Mouse (Mus musculus) cerebellum, postnatal 14 days (tissue): ENCODE results near the gene Ubn1.

Experiments used
- DNase-seq, 2 experiments: peaks; one replicate each; pipeline ENCODE4 v3.0.0; 2021; ENCODE audit warnings: mixed read lengths in 2 of 2

Gene Ubn1

DNA sequence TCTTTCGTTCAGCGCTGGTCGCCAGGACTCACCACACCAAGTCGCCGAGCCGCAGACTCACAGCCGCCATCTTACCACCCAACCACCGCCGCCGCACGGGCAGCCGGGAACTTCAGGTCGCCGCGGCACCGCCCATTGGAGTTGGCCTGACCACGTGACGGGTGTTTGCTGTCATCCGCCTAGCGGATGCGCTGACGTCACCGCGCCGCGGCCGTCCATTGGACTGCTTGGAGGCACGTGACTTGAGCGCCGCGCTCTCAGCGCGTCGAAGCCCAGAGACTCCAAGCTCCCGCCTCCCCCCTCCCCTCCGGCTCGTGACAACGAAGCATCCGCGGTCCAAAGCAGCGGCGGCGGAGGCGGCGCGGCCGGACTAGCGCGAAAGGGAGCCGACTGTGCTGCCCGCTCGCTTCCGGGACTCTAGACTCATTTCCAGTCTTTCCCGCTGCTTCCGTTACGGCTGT, at the start of gene Ubn1, which contains the start of gene Glyr1:
Gene Ubn1 (plus strand): TSS at position 284 of the 461 bp plus-strand sequence.
Gene Glyr1 (minus strand): TSS at position 90 of the 461 bp plus-strand sequence.
- DNase-seq = peak; percentile 99

DNA sequence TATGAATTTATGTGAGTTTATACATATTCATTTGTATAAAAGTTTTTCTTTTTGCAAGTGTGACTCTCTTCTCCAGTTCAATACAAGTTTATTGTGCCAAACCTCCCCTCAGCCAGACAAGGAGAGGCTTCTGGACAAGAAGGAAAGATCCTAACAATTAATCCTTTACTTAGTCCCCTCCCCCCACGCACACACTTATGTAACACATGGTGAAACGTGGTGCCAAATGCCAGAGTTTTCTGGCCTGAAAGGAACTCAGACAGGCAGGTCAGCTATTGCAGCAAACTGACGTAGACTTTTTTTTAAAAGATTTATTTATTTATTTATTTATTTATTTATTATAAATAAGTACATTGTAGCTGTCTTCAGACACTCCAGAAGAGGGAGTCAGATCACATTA, 49.2 kb upstream of the Ubn1 start:
- no peak for DNase-seq

DNA sequence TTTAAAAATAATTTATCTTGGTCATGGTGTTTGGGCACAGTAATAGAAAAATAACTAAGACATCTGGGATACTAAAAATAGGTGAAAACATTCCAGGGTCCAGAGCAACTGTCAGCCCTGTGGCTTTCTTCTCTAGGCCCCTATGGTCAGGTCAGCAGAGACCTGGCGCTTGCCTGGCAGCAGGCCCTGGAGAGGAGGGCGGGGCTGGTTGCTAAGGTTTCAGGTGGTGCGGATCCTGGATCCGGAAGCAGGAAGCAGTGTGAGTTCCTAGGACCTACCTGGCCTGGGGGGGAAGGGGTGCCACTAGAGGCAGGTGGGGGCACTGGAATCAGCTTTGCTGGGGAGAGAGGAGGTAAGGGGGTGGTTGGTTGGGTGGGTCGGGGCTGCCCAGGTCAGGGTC, 42.8 kb upstream of the Ubn1 start, which contains the start of gene Smim22:
Gene Smim22 (plus strand): TSS at position 222 of the 400 bp plus-strand sequence.
- peak; percentile 32 to 60 for DNase-seq

DNA sequence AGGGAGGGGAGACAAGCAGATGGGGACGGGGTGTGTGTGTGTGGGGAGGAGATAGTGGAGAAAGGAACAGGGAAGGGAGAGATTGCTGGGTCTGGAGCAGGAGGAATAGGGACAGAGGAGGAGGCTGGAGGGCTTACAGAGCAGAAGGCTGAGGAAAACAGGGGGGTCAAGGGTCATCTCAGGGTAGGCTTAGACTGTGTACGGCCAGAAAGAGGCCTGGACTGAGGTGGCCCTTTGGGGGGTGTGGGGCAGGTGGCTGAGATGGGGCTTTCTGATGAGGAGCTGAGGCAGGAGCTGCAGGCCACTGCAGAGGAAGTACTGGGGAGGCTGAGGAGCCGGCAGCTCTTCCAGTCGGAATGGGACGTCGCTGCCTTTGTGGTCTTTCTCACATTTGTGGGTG, 42.4 kb upstream of the Ubn1 start:
- no peak for DNase-seq

DNA sequence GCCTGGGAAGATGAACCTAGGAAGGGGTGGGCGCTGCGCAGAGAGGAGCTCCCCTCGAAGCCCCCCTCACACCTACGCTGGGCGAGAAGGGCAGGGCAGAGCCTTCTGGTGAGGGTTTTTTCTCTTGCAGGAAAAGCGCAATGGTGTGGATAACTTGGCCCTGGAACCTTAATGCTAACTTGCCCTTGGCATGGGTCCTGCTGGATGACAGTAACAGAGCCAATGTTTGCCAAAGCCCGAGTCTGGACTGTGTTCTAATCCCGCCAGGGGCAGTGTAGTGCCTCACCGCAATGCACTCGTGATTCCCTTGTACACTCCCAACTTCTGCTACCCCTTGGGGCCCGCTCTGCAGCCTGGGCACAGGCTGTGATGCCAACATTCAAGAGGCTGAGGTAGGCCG, 41.8 kb upstream of the Ubn1 start:
- peak; percentile 45 to 60 for DNase-seq

DNA sequence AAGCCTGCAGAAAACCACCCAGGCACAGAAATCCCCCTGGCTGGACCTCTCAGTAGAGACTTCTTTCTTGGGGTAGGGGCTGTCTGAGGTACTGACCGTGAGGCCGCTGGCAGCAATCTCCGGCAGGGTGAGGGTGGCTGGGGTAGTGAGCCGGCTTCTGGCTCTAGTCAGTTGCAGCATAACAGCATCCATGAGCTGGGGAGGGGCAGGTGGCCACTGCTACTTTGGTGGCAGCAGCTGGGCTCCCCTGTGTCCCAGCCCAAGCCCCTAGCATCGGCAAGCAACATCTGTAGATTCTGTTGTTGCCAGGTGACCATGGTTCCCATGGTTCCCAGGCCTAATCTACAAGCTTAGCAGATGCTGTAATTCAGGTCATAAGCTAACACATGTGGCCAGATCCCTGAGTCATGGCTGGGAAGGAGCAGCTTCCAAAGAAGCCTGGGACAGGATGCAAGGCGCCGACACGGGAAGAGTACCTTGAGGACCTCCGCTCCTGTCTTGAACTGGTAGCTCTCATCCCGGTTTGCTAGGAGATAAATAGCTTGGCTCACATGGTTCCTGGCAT, 39.4 kb upstream of the Ubn1 start:
- DNase-seq = no peak

DNA sequence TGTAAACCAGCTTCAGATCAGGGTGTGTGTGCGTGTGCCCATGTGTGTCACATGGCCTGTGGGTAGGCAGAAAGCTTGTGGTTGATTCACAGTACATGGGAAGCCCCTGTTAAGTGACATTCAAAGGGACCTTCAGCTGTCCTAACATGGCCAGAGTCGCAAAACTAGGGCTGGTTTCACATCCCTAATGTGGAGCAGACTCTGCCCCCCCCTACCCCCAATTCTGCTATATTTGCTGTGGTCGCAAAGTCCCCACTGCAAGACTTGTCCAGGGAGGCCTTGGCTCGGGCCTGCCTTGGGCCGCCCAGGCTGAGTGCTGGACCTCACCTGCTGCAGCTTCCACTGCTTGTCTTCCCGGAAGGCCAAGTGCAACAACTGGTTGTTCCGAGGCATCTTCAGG, 38.6 kb upstream of the Ubn1 start:
- no peak for DNase-seq

DNA sequence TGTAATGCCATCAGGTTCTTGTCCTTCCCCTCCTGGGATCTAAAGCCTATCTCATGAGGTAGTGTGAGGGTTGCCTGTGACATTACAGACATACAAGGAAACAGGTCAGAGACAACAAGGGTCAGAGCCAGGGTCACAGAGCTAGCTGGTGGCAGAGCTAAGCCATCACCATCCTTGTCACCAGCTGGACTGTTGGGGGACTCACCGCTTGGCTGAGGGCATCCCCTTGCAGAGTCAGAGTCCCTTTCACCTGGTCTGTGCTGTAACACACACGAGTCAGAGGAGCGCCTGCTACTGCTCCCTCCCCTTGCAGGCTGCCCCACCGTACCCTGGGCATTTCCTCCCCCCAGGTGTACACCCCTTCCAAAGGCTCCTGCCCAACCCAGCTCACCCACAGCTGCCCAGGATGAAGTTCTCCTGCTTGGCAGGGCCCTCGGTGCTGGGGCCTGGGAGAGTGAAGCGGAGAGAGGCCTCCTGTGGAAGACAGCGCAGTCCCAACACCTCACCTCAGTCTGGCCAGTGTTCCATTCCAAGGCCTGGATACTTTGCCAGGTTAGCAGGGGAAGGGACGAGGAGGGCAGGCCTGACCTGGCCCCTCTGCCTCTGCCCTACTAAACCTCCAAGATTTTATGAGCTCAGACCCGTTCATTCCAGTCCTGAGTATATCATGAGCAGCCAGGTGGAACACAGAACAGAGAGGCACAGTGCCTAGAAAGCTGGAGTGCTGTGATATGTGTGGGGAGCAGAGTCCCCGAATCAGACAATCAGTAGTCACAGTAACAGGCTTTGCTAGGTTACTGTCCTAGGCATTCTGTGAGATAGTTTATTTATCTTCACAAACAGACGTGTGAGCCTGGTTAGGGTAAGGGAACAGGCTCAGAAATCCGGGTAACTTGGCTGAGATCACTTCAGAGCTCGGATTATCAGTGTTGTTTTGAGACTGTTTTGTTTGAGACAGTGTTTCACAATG, 37.5 kb upstream of the Ubn1 start:
- peak; percentile 31 to 36 for DNase-seq

DNA sequence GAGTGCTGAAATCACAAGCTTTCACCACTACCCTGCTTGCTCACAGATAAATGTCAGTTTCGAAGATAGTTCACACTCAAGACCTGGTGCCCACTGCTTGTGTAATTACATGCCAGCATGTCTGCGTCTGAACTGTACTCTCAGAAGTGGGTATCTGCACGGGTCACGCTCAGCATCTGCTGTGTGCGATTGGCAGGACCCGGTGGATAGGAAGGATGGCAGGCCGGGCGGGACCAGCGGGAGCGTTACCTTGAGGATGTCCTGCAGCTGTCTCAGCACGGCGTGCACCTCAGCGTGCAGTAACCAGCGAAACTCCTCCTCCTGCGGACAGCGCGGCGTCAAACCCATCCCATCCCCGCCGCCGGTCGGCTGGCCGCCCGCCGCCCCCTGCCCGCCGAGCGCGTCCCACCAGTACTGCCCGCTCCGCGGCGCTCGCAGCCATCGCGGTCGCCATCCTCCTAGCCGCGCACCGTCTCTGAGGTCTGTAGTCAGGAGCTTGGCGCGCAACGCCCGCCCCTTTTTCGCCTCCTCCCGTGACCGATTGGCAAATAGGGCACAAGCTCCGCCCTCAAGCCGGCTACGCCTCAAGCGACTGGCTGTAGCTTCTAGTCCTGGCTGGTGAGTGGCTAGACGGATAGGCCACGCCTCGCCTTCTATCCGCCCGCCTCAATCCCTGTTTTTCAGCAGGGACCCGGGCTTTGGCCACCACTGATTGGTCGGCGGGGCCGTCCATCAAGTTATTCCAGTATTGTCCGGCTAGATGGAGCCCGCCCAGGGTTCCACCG, 36.6 kb upstream of the Ubn1 start, which contains the start of gene Rogdi:
Gene Rogdi (minus strand): TSS at position 500 of the 785 bp plus-strand sequence.
- DNase-seq = peak; percentile 99

DNA sequence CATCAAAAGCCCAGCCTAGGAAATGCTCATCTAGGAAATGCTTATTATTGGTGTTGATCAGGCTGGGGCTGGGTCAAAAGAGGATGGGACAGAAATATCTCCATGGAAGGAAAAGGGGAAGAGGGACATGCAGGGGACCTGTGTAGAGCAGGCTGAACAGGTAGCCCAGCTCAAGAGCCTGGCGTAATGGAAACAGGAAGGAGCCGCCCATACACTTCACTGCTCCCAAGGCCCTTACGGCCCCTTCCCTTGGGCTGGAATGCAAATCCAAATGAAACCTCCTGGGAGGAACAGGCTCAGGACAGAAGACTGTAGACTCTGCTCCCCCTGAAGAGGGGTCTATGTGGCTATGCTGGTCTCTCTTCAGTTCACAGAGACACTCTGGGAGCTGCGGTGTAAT, 35.3 kb upstream of the Ubn1 start:
- no peak for DNase-seq

DNA sequence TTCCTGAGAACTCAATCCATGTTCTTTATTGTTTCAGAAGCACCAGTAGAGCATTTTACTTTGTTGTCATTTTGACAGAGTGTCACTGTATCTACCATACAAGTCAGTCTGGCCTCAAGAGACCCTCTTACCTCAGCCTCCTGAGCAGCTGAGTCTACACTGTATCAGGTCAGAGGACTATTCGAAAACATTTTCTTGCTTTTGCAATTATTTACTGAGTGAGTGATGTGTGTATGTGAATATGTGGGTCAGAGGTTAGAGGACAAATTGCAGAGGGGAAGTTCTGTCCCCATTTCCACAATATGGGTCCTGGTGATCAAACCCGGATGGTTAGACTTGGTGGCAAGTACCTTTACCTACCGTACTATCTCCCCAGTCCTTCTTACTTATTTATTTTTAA, 25.8 kb upstream of the Ubn1 start:
- no peak for DNase-seq

DNA sequence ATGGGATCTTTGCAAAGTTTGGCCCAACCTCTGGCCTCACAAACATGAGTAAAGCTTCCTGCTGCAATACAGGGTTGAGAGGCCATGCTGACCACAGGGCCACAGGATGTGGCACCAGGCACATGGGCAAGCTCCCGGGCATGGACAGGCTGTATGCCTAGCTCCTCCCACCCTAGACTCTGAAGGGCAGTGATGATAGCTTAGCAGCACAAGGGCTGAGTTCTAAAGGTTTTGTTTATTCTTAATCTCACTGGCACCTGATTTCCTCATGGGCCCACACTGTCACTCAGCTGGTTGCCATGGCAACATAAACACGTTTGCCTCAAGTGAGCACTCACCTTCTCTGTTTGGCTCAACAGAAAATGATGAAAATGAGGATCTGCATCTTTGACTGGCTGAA, 20.0 kb upstream of the Ubn1 start:
- DNase-seq = no peak

DNA sequence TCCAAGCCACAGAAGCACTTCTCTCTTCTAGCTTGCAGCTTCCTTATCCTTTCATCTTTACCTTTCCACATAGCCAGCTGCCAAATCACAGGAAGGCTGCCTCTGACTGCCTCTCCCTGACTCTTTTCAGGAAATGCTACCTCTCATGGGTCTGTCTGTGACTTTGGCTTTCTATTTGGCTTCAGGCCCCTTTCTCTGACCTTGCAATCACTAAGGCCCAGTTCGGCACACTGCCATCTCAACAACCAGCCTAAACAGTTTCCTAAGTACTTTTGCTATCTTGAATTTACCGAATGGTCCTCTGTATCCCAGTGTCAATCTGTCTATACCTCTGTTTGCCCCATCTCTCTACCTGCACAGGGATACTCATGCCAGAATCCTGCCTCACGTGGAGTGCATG, 14.3 kb upstream of the Ubn1 start:
- DNase-seq = no peak

DNA sequence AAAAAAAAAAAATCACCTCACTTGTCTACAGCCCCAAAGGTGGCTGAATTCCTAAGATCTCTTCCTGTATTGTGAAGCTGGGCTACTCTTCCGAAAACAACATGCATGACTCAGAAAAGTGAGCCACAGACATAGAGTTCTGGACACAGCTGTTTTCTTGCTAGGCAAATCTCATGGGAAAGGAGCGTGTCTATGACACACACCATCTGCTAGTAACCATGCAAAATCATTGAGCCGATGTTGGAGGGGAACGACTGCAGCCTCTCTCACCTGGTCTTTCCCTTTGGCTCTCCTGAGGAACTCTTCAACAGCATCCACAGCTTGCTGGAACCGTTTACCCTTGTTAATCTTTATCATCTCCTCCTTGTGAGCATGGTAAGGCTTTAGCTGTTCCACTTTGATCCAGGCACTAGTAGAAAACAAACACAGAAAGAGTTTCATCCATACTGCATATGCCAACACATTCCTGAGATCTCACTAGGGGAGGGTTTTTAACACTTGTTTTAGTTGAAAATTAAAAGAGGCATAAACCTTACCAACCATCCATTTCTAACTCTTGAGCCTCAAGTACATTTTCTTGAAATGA, 13.1 kb upstream of the Ubn1 start:
- no peak for DNase-seq

DNA sequence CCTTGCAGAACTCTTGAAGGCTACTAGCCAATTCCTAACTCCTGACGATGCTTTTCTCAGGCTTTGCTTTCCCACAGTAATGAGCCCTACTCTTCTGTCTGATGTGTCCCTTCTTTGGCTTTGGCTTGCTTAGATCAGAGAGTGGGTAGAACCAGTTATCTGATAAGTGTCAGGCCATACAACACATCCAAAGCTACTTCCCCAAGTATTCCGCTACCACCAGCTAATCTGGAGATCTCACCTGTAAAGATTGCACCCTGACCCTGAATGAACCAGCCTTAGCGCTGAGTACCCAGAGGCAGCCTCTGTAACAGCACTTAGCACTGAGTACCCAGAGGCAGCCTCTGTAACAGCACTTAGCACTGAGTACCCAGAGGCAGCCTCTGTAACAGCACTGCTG, 4.5 kb upstream of the Ubn1 start:
- DNase-seq = no peak

DNA sequence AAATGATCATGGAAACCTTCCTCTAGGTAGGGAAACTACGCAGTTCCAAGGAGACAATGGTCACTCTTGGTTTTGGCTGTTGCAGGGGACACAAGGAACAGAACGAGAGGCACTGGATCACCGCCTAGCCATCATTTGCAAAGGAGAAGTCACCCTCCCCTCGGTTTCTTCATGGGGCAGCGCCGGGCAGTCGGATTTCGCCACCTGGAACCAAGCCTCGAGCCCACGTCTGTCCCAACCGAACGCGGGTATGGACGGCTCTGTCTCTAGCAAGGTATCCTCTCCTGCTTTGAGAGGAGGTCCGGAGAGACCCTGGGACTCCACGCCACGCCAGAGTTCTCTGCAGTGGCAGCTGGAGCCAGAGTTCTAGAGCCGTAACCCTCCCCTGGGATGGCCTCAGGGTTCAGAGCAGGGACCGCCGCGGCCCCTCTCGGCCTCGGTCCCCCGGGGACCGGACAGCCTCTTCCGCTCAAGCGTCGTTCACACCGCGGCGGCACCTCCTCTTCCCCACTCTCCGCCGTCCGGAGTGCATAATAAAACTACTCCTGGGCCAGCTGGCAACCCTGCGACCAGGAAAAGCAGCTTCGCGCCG, 579 bp upstream of the Ubn1 start:
- no peak for DNase-seq

DNA sequence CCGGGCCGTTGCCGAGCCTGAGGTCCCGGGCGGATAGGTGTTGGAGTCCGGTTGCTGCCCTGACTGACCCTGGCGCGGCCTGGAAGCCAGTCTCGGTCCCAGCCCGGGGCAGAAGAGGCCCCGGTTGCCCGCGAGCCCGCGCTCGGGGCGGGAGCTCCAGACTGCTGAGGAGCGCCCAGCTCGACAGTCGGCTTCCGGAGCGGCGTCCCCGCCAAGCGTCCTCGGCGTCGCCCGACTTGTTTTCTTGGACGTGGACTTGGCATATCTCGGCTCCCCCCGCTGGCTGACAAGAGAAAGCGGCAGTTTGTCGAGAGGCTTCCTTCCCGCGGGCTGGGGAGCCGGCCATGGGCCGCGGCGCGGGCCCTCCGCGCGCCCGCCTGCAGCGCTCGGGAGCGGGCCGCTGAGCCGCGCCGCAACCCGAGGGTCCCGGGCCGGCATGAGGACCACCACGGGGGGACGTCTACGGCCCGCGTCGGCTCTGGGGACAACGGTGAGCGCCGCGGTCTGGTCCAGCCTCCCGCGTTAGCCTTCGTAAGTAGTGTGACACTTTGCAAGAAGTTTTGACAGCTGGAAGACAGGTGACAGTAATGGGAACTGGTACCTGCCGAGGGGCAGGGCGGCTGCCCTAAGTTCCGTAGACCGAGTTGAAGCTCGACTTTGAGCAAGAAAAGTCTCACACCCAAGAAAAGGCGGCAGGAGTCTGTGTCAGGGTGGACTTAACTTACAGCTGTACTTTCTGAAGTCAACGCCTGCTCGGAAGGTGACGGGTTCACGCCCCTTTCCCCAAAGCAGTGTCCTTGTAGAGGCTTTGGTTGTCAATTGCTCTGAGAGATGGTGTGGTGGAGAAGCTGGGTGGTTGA, 624 bp downstream of the Ubn1 start:
- peak; percentile 82 to 85 for DNase-seq

DNA sequence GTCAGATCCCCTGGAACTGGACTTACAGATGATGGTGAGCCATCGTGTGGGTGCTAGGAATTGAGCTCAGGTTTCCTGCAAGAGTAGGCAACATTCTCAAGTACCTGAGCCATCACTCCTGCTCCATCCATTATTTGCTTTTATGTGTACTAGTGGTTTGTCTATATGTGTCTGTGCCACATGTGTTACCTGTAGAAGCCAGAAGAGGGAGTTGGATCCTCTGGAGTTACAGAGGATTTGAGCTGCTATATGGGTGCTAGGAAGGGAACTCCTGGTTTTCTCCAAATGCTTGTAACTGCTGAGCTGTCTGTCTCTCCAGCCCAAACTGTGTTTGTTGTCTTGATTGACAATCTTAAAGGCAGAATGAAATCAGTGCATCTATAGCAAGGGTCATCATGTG, 8.3 kb downstream of the Ubn1 start:
- peak; percentile 33 to 45 for DNase-seq

DNA sequence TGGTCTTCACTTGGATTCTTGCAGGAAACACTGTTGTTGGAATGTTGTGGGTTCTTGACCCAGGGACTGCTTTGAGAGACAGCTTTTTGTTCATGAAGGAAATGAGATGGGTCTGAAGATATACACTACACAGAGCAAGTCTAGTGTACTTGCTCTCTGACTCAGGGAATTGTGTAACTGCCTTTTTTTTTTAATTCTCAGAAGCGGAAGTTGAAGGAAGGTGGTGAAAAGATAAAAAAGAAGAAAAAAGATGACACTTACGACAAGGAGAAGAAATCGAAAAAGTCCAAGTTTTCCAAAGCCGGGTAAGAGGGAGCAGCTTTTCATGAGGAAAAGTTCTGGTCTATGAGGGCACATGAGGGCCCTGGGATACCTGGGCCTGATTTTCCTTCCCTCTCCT, 13.6 kb downstream of the Ubn1 start:
- DNase-seq = no peak

DNA sequence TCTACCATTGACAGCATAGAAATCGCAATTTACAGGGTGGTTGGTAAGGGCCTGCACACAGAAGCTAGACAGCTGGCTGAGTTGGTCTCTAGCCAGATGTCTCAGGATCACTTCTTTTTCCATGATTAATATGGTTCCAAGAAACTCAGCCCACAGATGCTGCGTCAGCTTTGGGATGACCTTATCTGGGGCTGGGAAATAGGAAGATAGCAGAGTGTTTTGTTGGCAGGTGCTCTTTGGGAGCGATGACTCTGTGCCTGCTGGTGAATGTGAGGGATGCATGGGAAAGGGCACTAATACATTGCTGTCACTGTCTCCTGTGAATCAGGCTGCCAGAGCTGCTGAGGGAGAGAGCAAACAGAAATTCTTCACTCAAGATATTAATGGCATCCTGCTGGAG, 20.5 kb downstream of the Ubn1 start:
- no peak for DNase-seq

DNA sequence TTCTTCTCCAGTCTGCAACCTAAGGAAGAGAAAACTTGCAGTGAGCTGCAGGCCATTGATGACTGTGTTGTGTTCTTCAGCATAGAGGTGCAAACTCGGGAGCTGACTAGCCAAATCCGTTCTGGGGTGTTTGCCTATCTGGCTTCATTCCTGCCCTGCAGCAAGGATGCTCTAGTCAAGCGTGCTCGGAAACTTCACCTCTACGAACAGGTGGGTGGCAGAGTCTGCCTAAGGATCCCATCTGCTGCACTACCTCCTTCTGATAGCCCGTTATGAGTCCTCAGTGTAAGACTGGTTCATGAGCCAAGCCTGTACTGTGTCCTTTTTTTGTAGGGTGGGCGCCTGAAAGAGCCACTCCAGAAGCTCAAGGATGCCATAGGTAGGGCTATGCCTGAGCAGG, 22.1 kb downstream of the Ubn1 start:
- DNase-seq = no peak
